Mouse (Mus musculus): ENCODE results near the gene Tesmin. TPM values are rescaled to one million over a fixed set of nuclear protein-coding genes. Genes with fewer than 3 reads are reported as not detected.

Gene Tesmin
- under 1 TPM; 0.18 to 0.52 TPM for total RNA-seq (2021)

DNA sequence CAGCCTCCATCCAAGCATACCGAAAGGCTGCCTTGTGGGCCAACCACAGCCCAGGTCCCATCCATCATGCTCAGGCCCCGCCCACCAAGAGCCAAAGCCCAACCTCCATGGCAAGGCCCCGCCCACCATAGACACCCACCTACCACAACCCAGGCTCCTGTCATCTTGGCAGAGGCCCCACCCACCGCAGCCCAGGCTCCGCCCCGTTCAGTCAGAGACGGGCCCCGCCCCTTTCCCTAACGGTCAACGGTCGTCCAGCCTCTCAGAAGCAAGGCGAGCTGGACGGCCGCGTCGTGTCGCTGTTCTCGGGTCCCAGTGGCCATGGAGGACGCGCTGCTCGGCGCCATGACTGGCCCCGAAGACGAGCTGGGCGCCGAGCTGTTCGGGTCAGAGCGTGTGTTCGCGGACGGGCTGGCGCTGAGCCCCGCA lies at the start of gene Tesmin:
TSS of gene Tesmin (plus strand) at position 229 of the 429 bp plus-strand sequence.
- peak; percentile 58 to 70 for DNase-seq

DNA sequence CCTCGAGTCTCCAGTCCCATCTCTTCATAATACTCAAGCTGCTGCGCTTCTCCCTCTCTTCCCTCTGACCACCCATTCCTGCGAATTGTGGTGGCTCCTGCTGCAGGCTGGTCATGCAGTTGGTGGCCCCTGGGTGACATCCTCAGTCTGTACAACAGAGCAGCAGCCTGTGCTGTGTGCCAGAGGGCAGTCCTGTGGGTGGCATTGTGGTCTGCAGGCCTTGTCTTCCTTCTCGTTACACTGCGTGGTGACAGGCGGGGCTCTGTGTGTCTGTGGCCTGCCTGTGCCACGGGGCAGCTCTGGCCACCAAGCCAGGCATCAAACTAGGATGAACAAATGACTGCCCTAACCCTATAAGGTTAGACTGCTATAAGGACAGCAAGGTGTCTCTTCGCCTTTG lies 49.5 kb upstream of the Tesmin start:
- DNase-seq, result no peak

DNA sequence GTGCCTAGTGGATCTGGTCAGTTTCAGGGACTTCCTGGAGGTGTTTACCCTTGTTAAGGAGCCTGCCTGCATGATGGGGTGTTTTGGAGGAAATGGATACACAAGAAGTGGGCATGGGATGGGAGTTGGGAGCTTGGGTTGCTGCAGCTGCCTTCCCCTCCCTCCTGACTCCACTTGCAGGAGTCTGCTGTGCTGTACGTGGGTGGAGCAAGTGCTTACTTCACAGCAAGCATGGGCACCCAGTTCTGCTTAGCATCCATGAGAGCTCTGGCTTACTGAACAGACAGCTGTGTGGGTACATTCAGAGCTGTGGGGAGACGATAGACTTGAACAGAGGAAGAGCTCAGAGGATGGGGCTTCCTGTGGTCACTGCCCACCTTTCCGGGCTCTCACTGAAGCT lies 47.6 kb upstream of the Tesmin start:
- no peak for DNase-seq

DNA sequence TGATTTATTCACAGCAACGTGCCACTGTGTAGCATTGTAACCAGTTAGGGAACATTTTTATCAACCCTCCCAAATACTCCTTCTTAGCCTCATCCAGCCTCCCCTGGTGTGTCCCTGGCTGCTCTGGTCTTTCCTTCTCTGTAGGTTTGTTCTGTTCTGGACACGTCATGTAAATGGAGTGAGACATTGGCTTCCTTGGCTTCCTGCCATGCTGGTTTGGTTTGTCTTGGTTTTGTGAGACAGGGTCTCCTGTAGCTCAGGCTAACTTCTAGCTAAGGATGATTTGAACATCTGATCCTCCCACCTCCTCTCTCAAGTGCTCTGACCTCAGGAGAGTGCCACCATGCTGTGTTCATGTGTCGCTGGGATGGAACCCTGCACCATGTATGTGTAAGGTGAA lies 44.7 kb upstream of the Tesmin start:
- DNase-seq, result no peak

DNA sequence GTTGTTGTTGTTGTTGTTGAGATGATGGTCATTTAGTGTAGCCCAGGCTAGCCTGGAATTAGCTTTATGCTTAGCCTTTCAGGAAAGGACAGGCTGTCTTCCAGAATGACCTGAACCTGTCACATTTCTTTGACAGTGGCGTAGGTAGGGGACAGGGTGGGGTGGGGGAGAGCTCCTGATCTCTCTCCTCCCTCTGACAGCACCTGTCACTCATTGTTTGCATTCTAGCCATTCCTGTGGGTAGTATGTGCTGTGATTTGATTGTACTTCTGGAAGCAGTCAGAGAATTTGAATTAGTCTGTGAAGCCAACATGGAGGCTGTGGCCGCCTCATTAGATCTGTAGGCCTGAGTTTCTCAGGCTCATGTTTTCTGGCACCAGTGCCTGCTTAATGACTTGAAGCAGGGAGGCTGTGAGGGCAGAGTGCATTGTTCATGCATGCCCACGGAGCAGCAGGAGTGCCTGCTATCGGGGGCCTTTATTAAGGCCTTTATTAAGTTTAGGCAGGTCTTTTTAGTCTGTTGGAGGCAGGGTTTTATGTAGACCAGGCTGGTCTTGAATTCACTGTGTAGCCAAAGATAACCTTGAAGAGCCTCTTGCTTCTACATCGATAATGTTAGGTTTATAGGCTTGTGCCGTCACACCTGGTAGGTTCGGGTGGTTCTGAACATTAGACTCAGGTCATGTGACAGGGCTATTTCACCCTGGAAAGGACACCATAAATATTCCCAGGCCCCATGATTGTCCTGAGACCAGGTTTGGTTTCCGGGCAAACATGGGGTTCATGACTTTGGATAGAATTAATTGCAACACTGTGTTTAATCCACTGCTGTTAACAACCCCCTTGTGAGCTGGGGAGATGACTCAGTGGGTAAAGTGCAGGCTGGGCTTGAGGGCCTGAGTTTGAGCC lies 43.8 kb upstream of the Tesmin start:
- DNase-seq, result no peak

DNA sequence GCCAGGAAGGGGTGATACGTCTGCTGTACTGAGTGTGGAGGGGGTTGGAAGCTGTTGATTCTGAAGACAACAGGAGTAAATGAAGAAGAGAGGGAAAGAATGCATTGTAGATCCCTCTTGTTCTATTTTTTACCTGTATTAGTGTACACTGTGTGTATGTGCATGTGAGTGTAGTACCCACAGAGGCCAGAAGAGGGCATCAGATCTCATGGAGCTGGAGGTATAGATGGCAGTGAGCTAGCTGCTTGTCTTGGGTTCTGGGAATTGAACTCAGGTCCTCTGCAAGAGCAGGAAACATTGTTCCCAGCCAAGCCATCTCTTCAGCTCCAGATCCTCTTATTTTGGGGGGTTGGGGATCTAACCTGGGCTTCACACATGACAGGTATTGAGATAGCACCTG lies 40.9 kb upstream of the Tesmin start:
- DNase-seq, result no peak

DNA sequence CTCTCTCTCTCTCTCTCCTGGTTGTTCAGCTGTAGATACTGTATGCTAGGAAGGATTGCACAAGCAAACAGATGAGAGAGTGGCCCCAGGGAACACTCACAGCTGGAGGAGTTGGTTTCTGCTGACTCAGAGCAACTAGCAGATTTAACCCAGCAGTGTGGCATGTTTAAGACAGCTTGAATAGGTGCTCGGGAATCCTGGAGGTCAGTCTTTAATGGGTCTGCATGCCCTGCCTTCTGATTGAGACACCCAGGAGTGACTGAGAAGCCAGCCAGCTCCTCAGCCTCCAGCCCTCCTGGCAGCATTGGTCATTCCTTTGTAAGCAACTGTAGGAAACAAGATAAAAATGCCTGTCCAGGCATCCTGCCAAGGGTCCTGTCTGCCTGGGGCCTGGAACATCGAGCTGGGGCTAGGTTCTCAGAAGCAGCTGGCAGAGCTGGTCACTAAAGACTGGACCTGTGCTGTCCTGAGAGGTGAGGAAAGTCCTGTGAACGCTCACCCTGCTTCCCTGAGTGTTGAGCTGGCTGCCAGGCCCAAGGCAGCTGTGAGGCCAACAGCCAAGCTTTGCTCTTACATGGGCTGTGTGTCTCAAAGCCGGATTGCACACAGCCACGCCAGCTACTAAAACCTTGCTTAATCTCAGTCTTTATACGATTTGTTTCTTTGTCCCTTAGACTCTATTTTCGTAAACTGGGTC lies 35.1 kb upstream of the Tesmin start:
- no peak for DNase-seq

DNA sequence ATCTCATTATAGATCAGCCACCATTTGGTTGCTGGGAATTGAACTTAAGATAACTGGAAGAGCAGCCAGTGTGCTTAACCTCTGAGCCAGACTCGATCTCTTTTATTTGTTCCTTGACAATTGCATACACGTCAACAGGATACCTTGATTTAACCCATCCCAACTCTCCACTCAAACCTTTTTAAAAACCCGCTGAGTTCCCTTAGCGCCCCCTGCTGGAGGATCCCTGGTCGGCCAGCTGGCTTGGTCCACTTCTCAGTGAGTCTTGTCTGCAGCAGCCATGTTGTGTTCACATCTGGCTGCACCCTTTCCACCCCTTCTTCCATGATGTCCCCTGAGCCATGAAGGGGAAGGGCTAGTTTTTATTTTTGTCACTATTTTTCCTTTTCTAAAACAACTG lies 33.6 kb upstream of the Tesmin start:
- DNase-seq, result no peak

DNA sequence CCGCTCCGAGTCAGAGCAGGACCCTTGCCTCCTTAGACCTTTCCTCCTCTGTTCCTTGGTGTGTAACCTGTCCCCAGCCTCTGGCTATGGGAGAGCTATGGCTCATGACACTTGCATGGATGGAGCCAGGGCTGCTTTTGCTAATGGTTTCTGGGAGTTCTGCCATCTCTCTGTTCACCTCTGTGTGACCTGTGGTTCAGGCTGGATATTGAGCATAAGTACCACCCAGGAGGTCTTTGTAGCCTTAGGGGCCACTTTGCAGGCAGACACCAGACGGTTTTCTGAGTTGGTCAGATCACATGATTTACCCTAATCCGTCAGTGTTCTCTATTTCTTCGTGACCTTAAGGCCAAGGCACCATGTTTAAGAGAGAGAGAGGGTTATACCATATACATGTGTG lies 32.1 kb upstream of the Tesmin start:
- no peak for DNase-seq

DNA sequence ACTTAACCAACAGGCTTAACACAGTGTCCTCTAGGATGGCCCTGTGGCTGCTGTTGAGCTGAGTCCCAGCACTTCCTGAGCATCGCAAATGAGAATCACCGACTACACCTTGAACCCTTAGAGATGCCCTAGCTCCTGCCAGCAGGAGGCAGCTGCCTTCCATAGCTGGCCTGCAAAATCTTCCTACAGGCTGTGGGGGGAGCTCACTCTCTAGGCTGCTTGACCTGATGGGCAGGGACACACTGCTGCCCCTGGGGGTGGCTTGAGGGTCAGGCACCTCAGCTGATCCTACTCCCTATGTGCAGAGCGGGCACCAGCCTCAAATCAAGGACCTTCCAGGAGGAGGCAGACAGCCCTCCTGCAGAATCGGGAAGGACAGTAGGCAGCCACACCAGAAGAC lies 31.0 kb upstream of the Tesmin start:
- DNase-seq, result no peak

DNA sequence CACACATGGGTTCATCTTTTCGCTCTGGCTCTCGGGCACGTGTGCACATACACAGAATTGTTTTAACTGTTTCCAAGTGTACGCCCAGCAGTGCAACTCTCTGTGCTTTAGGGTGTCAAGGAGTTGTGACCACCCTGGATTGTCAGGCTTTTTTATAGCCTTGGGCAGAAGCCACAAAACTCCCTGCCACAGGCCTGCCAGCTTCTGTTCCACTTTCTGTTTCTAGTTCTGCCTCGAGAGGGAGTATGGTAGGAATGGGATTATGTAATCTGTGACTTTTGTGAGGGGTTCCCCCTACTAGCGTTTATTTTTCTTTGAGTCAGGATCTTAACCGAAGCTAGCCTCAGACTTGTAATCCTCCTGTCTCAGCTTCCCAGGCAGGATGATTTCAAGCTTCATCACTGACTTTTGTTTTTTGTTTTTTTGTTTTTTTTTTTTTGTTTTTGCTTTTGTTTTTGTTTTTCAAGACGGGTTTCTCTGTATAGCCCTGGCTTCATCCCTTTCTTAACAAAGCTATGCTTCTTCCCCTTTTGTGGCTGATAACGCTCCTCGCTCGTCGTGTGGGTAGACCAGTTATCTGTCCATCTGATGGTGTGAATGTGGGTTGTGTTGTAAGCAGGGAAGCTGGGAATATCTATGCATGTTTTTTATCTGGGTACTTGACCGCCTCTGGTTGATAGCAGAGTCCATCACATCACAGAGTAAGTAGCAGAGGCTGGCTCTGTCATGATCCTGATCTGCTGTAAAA lies 28.6 kb upstream of the Tesmin start:
- DNase-seq, result no peak

DNA sequence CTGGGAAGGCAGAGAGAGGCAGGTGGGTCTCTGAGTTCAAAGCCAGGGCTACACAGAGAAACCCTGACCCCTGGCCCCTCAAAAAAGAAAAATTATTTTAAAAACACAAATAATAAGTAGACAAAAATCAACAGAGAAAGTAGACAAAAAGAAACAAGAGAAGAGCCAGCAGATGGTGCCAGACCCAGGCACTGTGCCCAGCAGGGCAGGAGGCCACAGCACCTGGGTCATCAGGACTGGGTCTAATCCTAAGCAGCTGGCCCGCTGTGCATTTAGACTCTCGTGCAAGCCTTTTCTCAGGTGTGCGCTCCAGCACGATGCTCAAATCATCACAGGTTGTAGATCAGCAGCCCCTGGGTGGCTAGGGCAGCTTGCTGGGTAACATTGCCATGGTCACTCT lies 25.1 kb upstream of the Tesmin start:
- no peak for DNase-seq

DNA sequence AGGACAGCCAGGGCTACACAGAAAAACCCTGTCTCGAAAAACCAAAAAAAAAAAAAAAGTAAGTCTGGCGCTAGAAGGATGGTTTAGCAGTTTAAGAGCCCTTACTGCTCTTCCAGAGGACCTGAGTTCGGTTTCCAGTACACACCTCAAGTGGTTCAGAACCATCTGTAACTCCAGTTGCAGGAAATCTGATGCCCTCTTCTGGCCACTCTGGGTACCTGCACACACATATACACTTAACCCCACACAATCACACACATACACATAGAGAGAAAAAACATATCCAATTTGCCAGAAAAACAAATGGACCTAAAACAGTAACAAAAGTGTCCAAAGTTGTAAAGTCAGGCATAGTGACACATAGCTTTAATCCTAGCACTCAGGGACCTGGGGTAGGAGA lies 23.6 kb upstream of the Tesmin start:
- DNase-seq, result no peak

DNA sequence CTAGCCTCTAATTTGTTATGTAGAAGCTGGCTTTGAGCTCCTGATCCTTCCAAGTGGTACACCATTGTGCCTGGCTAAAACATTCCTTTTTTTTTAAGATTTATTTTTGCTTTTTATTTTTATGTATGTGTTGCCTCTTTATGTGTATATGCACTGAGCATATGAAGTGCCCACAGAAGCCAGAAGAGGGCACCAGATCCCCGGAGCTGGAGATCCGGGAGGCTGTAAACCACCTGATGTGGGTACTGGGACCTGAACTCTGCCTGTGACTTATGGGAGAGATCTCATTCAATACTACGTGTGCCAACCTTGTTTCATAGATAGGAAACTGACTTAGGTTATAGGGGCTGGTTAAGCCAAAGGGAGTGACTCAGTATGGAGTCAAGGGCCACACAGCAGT lies 20.4 kb upstream of the Tesmin start:
- DNase-seq, result no peak

DNA sequence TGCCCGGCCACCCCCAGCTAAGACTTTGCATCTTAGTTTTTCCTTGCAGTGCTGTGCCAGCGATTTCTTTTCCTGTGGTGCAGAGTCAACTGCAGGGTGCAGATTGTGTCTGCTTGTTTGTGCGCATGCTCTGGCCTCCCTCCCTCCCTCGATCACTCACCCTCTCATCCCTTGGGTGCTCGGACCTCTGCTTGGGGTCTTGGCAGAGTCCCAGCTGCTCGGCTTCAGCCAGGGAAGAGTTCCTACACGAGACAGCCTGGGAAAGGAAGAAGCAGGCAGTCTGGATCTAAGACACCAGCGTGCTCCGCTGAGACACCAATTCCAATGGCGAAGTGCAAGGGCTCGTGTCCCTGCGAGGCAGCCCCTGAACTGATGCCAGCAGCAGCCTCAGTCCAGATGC lies 15.3 kb upstream of the Tesmin start:
- DNase-seq, result no peak

DNA sequence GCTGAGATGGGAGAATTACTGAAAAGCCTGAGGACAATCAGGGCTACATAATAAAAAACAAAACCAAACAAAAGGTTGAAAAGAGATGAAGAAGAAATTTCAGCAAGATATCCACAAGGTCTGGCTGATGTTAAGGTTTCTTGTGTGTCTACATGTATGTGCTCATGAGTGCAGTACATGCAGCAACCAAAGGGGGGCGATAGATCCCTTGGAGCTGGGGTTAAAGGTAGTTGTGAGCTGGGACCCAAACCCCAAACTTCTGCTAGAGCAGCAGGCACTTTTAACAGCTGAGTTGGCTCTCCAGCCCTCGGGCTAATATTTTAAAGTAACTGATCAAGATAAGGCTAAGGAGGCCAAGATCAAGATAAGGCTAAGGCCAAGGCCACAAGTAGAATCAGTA lies 14.6 kb upstream of the Tesmin start:
- no peak for DNase-seq

DNA sequence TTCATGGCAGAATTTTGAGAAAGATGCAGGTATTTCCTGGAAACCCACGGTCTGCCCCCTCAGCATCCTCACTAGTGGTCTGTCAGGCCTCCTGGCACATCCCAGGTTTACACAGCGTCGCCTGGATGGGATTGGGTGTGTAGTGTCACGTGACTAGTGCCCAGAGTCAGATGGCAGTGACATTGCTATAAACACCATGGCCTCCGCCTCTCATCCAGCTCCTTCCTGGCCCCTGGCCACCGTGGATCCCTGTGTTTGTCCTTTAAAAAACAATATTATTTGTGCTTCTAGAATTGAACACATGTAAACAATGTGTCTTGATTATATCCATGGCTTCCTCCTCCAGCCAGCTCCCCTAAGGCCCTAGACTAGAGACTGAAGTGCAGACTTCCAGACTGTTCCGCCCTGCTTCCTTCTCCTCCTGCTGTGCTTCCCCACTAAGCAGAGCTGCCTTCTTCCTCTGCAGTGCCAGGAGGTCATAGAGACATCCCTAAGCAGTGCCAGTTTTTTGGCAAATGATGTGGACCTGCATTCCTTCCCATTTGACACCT lies 12.6 kb upstream of the Tesmin start:
- no peak for DNase-seq

DNA sequence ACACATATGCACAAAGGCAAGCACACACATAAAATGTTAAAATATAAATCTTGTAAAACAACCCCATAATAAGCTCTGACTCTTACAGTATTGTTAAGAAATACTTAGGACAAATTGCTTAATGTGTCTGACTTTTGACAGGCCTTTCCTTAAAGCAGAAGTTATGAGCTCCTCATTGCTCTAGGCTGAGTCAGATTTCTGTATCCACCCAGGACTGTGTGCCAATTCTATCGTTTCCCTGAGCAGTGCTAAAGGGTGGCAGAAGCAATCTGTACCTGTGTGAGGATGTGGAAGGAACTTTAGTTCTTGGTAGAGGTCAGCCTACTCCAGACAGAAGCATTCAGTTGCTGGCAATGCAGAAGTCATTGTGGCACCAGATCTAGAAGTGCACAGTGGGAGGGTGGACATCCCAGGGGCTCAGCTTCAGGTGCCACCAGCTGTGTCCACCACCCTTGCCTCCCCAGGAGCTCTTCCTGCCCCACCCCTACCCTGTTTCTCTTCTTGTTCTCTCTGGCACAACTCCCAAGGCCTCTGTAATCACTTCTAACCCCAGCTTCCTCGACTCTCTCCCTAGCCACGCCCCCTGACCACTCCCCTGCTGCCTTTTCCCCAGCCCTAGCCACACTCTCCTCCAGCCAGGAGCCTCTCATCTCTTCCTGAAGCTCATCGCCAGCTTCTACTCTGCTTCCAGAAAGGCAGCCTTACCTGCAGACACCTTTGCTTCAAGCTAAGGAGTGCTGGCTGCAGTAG lies 11.5 kb upstream of the Tesmin start:
- DNase-seq, result no peak

DNA sequence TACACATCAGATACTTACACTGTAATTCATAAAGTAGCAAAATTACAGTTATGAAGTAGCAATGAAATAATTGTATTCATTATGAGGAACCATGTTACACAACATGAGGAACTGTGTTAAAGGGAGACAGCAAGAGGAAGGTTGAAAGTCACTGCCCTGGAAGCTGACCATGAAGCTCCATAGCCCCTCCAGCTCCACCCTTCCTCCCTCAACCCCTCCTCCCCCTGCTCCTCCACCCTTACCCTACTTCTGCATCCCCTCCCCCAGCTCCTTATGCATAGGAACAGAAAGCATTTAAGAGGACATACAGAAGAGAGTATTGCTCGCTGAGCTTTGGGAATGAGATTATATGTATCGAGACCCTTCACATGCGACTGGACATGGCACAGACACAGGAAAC lies 10.0 kb upstream of the Tesmin start:
- no peak for DNase-seq

DNA sequence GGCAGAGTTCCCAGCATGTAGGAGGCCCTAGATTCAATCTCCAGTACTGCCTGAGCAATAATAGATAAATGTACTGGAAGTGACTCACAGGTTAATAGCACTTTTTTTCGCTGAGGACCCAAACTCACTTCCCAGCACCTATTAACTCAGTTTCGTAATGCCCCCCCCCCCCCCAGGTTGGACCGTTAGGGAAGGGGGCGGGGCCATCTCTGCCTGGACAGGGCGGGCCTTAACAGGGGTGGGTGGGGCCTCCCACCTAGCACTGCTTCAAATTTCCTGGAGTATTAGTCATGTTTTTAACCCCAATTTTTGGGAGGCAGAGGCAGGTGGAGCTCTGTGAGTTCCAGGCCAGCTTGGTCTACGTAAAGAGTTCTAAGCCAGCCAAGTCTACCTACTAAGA lies 596 bp upstream of the Tesmin start:
- DNase-seq, result no peak

DNA sequence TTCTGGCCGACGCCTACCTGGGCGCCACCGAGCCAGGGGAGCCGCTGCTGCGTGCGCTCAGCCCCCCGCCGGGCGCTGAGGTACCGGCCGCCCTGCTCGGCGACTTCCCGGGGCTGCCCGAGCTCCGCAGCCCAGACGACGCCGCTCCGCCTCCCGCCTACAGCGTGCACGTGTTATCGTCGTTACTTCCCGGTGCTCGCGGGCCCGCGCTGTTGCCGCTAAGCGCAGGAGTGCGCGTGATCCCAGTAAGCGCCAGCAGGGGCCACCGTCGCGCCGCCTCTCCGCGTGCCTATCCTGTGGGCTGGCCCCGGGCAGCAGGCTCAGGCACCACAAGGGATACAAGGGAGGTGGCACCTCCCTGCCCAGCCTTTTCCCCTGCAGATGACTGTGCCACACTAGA lies 432 bp downstream of the Tesmin start:
- DNase-seq, result peak; percentile 85 to 86

DNA sequence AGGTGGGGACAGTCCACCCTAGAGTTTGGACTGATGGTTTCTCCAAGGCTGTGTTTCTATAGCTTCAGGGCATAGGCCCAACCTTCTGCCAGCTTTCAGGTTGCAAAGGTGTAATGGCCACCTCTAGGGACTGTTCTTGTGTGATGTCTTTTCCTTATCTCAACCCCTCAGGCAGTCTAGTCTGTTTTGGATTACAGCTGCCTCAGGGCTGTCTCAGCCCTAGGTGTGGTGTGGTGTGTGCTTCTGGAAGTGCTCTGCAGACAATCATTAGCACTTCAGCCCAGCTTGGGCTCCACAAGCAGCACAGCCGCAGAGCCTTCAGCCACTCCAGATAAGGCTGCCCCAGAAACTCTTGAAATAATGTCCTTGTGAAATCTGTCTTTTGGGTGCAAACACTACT lies 3.7 kb downstream of the Tesmin start:
- no peak for DNase-seq
